Mouse (Mus musculus): Measurements from ENCODE around the gene Hist1h4f. TPM values are rescaled to one million over a fixed set of nuclear protein-coding genes. Genes with fewer than 3 reads are reported as not detected.
"Not testable (repeated sequence)": the region's sequence is repeated elsewhere in the genome, so short reads cannot be mapped to it uniquely, and the experiment has no call there.

Hist1h4f gene
- total RNA-seq (2012; rRNA removed) (3,786 and 4,217 TPM in 2 replicates), polyA plus RNA-seq (2012; ENCODE audit: insufficient read depth in 1 of 2, insufficient read length in 2 of 2, low read depth in 1 of 2, low replicate concordance in 2 of 2, missing spikeins in 1 of 2) (10 to 100 TPM in 1 of 2 experiments, not detected in 1; 14.4 TPM)

GRCm38 (mm10) chr13:23551146-23551834 is at the start of gene Hist1h4f:
Gene Hist1h4f, minus strand, starts transcription at chr13:23551648.
- TF ChIP-seq UBTF (IDR thresholded peaks at IDR 0.05; ENCODE audit: borderline replicate concordance, insufficient read depth, low read depth, low read length) (peak; percentile 98), TAL1 (IDR thresholded peaks at IDR 0.05; ENCODE audit: low read length) (peak; percentile 21; the same call in 1 of the 2 replicates), POLR2A (IDR thresholded peaks at IDR 0.05; ENCODE audit: control insufficient read depth in 1 of 2, insufficient read depth in 1 of 2, low read depth in 1 of 2, low read length in 2 of 2, poor library complexity in 1 of 2) (peak; percentile 97 to 99), POLR2AphosphoS5 (IDR thresholded peaks at IDR 0.05; ENCODE audit: borderline replicate concordance, low read depth, low read length) (peak; percentile 97), TBP (IDR thresholded peaks at IDR 0.05; ENCODE audit: low read depth, low read length) (peak; percentile 99)
- peaks cover 0 to 14% of the 10 kb centered on the region in 2 experiments; a peak in 2 of 4 replicates for H3K4me1 ChIP-seq (ENCODE audit: control insufficient read depth in 1 of 2, insufficient read depth in 2 of 2, low read length in 2 of 2)
- DNase-seq (ENCODE audit: low read depth, low spot score), result peak; percentile 97
- peaks cover 0 to 46% of the 10 kb centered on the region in 2 experiments; a peak in 2 of 4 replicates for H3K36me3 ChIP-seq (ENCODE audit: control insufficient read depth in 1 of 2, insufficient read depth in 2 of 2, low read length in 2 of 2)
- H3K27me3 ChIP-seq (ENCODE audit: control insufficient read depth in 1 of 2, insufficient read depth in 2 of 2, low read length in 2 of 2); H3K9me3 ChIP-seq (replicated peaks; ENCODE audit: insufficient read depth, low read length); H3K79me2 ChIP-seq (ENCODE audit: control insufficient read depth, insufficient read depth, low read length, poor library complexity): not testable (repeated sequence)
- peak within 1 kb of the TSS; percentile 100 for H3K27ac ChIP-seq (ENCODE audit: control insufficient read depth, low read depth, low read length)
- H3K9ac ChIP-seq (ENCODE audit: control insufficient read depth, low read depth, low read length, poor library complexity, severe bottlenecking), result peak within 1 kb of the TSS; percentile 87
- peak within 1 kb of the TSS; percentile 0 to 44 for H3K4me3 ChIP-seq (ENCODE audit: control insufficient read depth in 1 of 2, insufficient read depth in 1 of 2, low read depth in 2 of 2, low read length in 2 of 2)

- DNase-seq (ENCODE audit: low read depth, low spot score), result peak; percentile 89
- Histone ChIP-seq H3K27me3 (ENCODE audit: control insufficient read depth in 1 of 2, insufficient read depth in 2 of 2, low read length in 2 of 2) (no peaks in the 10 kb centered on the region), H3K9ac (ENCODE audit: control insufficient read depth, low read depth, low read length, poor library complexity, severe bottlenecking) (peak overlapping the region; percentile 34; the same call in 1 of the 2 replicates), H3K27ac (ENCODE audit: control insufficient read depth, low read depth, low read length) (no peak overlapping the region), H3K9me3 (replicated peaks; ENCODE audit: insufficient read depth, low read length) (no peaks in the 10 kb centered on the region), H3K4me1 (ENCODE audit: control insufficient read depth in 1 of 2, insufficient read depth in 2 of 2, low read length in 2 of 2) (peaks cover 15 to 26% of the 10 kb centered on the region in 2 experiments), H3K4me3 (ENCODE audit: control insufficient read depth in 1 of 2, insufficient read depth in 1 of 2, low read depth in 2 of 2, low read length in 2 of 2) (0 out of 4 replicates have a peak overlapping the region, but pooled peaks of 1 of the 2 experiments have one; percentile 19), H3K36me3 (ENCODE audit: control insufficient read depth in 1 of 2, insufficient read depth in 2 of 2, low read length in 2 of 2) (peaks cover 0 to 28% of the 10 kb centered on the region in 2 experiments; a peak in 2 of 4 replicates), H3K79me2 (ENCODE audit: control insufficient read depth, insufficient read depth, low read length, poor library complexity) (no peaks in the 10 kb centered on the region)
- no peak for TF ChIP-seq MAFK (IDR thresholded peaks at IDR 0.05; ENCODE audit: borderline replicate concordance, low read depth, low read length)
- no peak for TF ChIP-seq GABPA (IDR thresholded peaks at IDR 0.05; ENCODE audit: low read depth, low read length)
- TF ChIP-seq NELFE (IDR thresholded peaks at IDR 0.05; ENCODE audit: low read depth, low read length), result no peak
- TF ChIP-seq CTCF (IDR thresholded peaks at IDR 0.05 in 2 of 3, conservative IDR thresholded peaks at IDR 0.05 in 1 of 3; ENCODE audit: control insufficient read depth in 1 of 3, insufficient read depth in 1 of 3, low read depth in 2 of 3, low read length in 3 of 3, poor library complexity in 1 of 3, severe bottlenecking in 1 of 3), result peak; percentile 75 to 88 (median 77)
- TF ChIP-seq SMC3 (IDR thresholded peaks at IDR 0.05; ENCODE audit: low read depth, low read length), result peak; percentile 76
- no peak for TF ChIP-seq POLR2A (IDR thresholded peaks at IDR 0.05; ENCODE audit: control insufficient read depth in 1 of 2, insufficient read depth in 1 of 2, low read depth in 1 of 2, low read length in 2 of 2, poor library complexity in 1 of 2)
- TF ChIP-seq POLR2AphosphoS5 (IDR thresholded peaks at IDR 0.05; ENCODE audit: borderline replicate concordance, low read depth, low read length), result no peak
- no peak for TF ChIP-seq MAZ (IDR thresholded peaks at IDR 0.05; ENCODE audit: low read depth, low read length)
- TF ChIP-seq TCF12 (IDR thresholded peaks at IDR 0.05; ENCODE audit: low read depth, low read length), result no peak
- TF ChIP-seq MYC (IDR thresholded peaks at IDR 0.05; ENCODE audit: low read depth, low read length), result no peak
- TF ChIP-seq JUND (IDR thresholded peaks at IDR 0.05; ENCODE audit: low read depth, low read length), result no peak
- TF ChIP-seq RCOR1 (IDR thresholded peaks at IDR 0.05; ENCODE audit: low read depth, low read length), result no peak
- 0 out of 2 replicates have a peak, but pooled peaks have one; percentile 24 for TF ChIP-seq ELF1 (IDR thresholded peaks at IDR 0.05; ENCODE audit: low read depth, low read length)
- no peak for TF ChIP-seq TAL1 (IDR thresholded peaks at IDR 0.05; ENCODE audit: low read length)
- TF ChIP-seq TBP (IDR thresholded peaks at IDR 0.05; ENCODE audit: low read depth, low read length), result peak; percentile 53; the same call in 1 of the 2 replicates
- peak; percentile 70 for TF ChIP-seq SIN3A (IDR thresholded peaks at IDR 0.05; ENCODE audit: low read length)
- TF ChIP-seq ZC3H11A (IDR thresholded peaks at IDR 0.05; ENCODE audit: low read depth, low read length), result peak; percentile 85
- no peak for TF ChIP-seq ZMIZ1 (IDR thresholded peaks at IDR 0.05; ENCODE audit: low read depth, low read length)
- TF ChIP-seq BHLHE40 (IDR thresholded peaks at IDR 0.05; ENCODE audit: borderline replicate concordance, low read depth, low read length), result peak; percentile 9; the same call in 1 of the 2 replicates
- TF ChIP-seq GATA1 (IDR thresholded peaks at IDR 0.05; ENCODE audit: low read depth, low read length), result peak; percentile 27; the same call in 1 of the 2 replicates
- no peak for TF ChIP-seq USF1 (IDR thresholded peaks at IDR 0.05; ENCODE audit: low read depth, low read length)
- no peak for TF ChIP-seq MEF2A (IDR thresholded peaks at IDR 0.05; ENCODE audit: extremely low read depth, insufficient replicate concordance, low read depth, low read length, poor library complexity, severe bottlenecking)
- peak; percentile 98 for TF ChIP-seq RAD21 (IDR thresholded peaks at IDR 0.05; ENCODE audit: low read depth, low read length)
- TF ChIP-seq CHD1 (IDR thresholded peaks at IDR 0.05; ENCODE audit: low read depth, low read length), result no peak
- 0 out of 2 replicates have a peak, but pooled peaks have one; percentile 18 for TF ChIP-seq ZNF384 (IDR thresholded peaks at IDR 0.05; ENCODE audit: low read depth, low read length)
- no peak for TF ChIP-seq ETS1 (IDR thresholded peaks at IDR 0.05; ENCODE audit: low read depth, low read length)
Measured at GRCm38 (mm10) chr13:23597957-23598356, 46.5 kb upstream of the Hist1h4f start.

Measured in MEL (cell line).